Mouse (Mus musculus) brown adipose tissue, adult 24 weeks (tissue): ENCODE results near the gene Fam168a. TPM values are rescaled to one million over a fixed set of nuclear protein-coding genes. Genes with fewer than 3 reads are reported as not detected.
"Not testable (repeated sequence)": the region's sequence is repeated elsewhere in the genome, so short reads cannot be mapped to it uniquely, and the experiment has no call there.

ENCODE experiments used
- H3K27ac ChIP-seq: fragments of 200-500 bp; replicated peaks from 2 replicates; pipeline ENCODE4 v1.5.1; 2012; ENCODE audit warnings: low read depth, mild to moderate bottlenecking, low read length
- H3K4me1 ChIP-seq: fragments of 200-500 bp; 2 replicates; pipeline ENCODE4 v1.6.1; 2012; ENCODE audit warnings: low read length, mixed read lengths; ENCODE audit not compliant: control insufficient read depth, insufficient read depth, insufficient read length
- H3K4me3 ChIP-seq: fragments of 200-500 bp; 2 replicates; pipeline ENCODE4 v1.5.1; 2012; ENCODE audit warnings: low read depth, mild to moderate bottlenecking, low read length, moderate library complexity; ENCODE audit not compliant: insufficient read depth
- polyA plus RNA-seq: library from polyadenylated mRNA; stranded (reverse); fragments of >200 nt; gene quantifications from 2 replicates; pipeline ENCODE4 v1.2.4, GENCODE M21; 2012; ENCODE audit not compliant: missing spikeins, insufficient read depth, insufficient read length

Fam168a gene
- polyA plus RNA-seq, 1 experiment: 27.2 TPM

DNA sequence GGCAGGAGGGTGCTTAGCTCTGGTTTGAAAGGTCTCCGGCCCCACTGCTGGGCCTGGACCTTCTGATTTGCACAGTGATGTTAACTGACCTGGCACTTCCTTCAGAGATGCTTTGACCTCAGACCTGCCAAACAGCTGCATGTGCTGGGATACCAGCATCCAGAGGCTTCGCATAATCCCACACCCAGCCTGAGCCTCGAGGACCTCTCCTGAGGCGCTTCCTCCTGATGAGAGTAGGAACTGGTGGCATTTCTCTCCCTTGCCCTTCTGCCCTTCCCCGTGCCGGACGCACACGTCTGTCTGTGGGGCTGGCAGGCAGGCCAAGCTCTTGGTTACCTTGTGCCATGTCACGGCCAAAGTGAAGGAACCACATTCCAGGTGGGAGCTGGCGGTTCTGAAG is 130.2 kb downstream of the Fam168a start:
- Histone ChIP-seq H3K4me1 (peaks cover 12% of the 10 kb centered on the region), H3K27ac (no peak overlapping the region), H3K4me3 (no peak overlapping the region)

DNA sequence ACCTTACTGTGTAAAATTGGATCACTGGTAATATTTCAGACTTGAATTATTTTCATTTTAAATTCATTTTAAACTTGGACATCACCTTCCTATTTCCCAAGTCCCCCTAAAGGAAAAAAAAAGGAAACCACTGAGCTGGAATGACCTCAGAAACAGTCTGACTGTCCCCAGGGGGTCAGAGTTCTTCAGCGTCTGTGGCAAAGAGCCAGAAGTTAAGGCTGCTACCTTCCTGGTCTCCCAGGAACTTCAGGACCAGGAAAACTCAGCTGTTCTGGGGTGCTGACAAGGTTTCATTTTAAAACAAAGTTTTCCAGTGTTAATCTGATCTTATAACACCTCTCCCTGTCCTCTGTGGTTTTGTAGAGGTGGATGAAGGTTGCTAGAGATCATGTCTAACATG is 131.3 kb downstream of the Fam168a start:
- Histone ChIP-seq H3K27ac (no peak overlapping the region), H3K4me3 (no peak overlapping the region), H3K4me1 (peaks cover 12% of the 10 kb centered on the region)

DNA sequence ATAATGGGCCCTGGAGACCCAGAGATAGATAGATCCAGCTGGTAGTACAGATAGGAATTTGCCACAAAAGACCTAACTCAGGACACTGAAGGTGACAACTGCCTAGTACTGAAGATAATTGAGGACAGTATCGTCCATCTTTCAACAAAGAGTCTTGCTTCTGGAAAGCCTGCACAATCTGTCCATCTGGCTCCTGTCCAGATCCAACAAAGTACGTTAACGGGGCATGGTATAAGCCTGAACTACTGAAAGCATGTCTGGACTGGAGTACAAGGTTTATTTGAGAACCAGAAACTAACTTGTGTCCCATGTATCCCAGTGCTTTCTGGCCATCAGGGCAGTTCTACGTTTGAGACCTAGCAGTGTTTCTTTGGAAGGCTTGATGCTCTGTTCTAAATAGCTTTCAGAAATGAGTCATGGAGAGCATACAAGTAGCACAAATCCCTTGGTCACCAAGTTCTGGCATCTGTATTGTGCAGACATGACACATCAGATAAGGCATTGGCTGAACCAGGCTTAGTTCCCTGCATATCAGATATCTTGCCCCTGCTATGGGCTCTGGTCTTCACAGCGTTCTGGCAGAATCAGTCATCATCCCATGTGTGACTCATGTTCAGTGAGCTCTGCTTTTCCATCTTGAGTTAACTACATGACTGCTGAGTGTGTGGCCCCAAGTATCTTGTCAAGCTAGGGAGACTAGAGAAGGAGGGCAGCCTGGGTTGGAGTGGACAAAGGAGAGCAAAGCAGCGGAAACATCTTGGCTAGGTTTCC is 133.4 kb downstream of the Fam168a start:
- Histone ChIP-seq H3K4me3 (no peak overlapping the region), H3K4me1 (peaks cover 12% of the 10 kb centered on the region), H3K27ac (0 out of 2 replicates have a peak overlapping the region, but pooled peaks have one; percentile 54)

DNA sequence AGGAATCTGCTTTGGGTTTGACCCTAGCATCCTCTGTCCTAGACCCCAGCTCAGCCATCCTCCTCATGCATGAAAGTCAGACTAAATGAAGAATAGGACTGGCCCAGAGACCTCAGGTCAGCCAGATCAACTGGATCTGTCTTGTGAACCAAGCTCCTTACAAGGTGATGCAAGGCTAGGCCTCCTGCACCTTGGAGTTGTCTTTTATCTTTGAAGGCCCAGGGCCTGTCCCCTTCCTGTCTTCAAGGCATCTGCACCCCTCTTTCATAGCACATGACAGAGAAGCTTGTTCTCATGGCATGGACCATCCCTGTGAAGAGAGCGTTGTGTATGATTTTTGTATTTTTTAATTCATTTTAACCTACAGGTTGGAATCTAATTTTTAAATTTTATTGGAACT is 134.5 kb downstream of the Fam168a start:
- Histone ChIP-seq H3K4me1 (peaks cover 12% of the 10 kb centered on the region), H3K4me3 (no peak overlapping the region), H3K27ac (no peak overlapping the region)

DNA sequence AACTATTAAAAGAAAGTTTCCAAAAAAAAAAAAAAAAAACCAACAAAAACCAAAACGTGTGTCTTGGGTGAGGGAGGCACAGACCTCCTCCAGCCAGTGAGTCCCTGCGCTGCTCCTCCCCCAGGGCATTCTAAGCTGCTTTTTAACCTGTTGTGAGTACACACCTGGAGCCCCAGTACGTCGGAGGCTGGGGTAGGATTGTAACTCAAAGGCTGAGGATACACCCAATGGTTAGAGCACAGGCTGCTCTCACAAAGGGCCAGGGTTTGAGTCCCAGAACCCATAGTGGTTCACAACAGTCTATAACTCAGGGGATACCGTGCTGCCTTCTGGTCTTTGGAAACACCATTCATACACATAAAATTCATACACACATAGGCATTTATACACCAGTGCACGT is 135.2 kb downstream of the Fam168a start:
- no peak overlapping the region for H3K4me3 ChIP-seq
- peaks cover 12% of the 10 kb centered on the region for H3K4me1 ChIP-seq
- no peak overlapping the region for H3K27ac ChIP-seq

DNA sequence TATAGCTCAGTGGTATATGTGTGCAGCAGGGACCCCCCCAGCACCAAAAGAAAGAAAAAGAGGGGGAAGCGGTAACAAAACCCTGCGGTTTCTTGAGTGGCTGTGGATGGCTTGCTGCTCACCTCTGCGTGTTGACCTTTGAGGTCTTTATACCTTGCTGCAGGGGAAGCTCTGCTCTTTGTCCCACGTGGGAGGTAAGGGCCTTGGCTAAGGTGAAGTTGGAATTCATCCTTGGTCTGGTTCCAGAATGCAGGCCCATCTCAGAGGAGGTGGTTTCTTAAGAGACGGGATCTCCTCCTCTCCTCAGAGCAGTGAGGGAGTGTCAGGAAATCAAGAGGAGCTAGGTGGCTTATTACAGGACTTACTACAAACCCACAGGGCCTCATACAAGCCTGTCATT is 135.7 kb downstream of the Fam168a start:
- H3K4me1 ChIP-seq: peaks cover 11% of the 10 kb centered on the region
- no peak overlapping the region for H3K27ac ChIP-seq
- H3K4me3 ChIP-seq: no peak overlapping the region

DNA sequence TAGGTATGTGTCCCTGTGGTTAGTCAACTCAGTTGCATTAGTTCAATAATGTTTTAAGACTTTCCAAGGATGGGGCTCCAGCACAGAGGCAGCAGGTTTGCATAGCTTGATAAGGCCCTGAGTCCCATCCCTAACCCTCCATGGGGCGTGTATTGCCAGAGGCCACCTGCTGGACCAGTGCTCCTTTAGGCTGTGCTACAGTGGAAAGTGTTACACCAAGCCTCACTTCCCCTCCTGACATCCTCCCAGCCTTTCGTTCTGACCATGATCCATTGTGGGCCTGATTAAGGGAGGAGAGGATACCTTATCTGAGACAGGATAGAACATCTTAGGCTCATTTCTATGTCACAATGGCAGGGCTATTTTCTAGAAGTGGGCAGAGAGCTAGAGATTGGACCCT is 137.4 kb downstream of the Fam168a start:
- no peak overlapping the region for H3K27ac ChIP-seq
- peaks cover 5% of the 10 kb centered on the region; the same call in 1 of the 2 replicates for H3K4me1 ChIP-seq

DNA sequence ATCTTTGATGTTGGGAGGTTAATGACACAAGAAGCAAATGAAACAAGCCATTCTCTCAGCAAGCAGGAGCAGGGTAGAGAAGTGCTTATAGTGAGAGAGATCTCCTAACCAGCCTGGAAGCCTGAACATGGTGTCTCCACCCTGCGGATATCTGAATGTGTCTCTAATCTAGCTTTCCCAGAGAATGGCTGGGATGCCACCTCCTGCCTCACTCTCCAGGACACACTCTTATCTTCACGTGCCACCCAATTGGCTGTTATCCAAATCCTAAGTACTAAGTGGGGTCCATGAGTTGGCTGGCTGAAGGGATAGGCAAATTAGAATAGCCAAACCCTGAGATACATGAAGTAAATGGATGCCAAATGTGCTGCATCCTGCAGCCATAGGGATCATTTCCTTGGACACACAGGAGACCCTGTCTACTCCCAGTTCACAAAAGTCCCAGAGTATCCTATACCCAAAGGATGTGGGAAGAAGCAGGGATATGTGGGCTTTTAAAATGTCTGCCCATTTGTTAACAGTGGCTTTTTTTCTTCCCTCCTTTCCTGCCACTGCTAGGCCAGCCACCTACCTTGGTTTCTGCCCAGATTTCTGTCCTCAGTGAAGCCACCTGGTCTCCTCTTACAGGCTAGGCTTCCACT is 138.1 kb downstream of the Fam168a start:
- peaks cover 5% of the 10 kb centered on the region; the same call in 1 of the 2 replicates for H3K4me1 ChIP-seq
- no peak overlapping the region for H3K4me3 ChIP-seq
- peak overlapping the region; percentile 14; the same call in 1 of the 2 replicates for H3K27ac ChIP-seq

More for the DNA sequence above, 137.4 kb downstream of the Fam168a start:
- H3K4me3 ChIP-seq: no peak overlapping the region

DNA sequence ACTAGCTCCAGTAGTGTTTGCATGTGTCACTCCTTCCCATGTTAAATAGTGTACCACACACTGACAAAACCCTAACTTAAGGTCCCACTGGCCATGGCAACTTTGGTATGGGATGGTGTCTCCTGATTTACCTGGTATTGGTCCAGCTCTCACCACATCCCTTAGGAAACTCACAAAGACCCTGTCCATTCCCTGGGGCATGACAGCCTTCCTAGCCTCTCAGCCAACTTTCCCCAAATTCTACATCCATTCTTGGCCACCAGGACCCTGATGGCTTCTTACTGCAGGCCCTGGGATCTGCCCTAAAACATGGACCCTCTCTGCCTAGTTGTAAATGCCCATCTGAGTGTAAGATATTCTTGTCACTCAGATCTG is 138.6 kb downstream of the Fam168a start:
- H3K27ac ChIP-seq: peak overlapping the region; percentile 14; the same call in 1 of the 2 replicates

DNA sequence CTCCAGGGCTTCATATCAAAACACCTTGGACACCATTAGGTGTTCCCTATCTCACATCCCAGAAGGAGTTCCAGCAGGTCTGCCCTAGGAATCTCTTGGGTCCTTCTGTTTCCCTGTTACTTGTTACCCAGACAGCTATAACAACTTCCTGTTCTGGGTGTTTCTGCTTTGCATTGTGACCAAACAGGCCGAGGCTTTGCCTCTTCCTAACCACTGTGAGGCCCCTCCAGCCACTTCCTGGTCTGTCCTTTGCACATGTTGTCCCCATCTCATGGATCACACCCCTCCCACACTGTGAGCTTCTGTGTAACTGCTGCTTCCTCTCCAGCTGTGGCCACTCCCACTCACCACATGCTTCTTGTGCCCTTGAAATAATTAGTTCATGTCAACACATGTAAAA is 139.0 kb downstream of the Fam168a start:
- Histone ChIP-seq H3K4me3 (no peak overlapping the region), H3K4me1 (peaks cover 5% of the 10 kb centered on the region; the same call in 1 of the 2 replicates), H3K27ac (peak overlapping the region; percentile 14; the same call in 1 of the 2 replicates)

More for the DNA sequence above, 138.6 kb downstream of the Fam168a start:
- H3K4me3 ChIP-seq: no peak overlapping the region
- H3K4me1 ChIP-seq: peaks cover 5% of the 10 kb centered on the region; the same call in 1 of the 2 replicates

DNA sequence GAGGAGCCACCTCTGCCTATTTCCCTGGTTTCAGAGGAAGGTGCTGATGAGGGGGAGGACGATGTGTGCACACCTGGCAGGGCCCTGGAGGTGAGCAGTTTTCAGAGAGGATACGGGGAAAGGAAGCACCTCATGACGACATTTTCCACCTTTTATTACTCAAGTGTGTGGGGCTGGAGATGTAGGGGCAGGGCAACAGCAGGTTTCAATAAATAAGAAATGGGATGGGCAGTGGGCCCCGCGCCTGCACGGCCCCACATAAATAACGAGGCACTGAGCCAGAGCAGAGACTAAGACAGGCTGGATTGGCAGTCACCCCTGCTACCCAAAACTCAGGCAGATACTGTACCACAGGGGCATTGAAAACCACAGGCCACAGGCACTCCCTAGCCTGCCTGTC is 139.6 kb downstream of the Fam168a start:
- not testable (repeated sequence) for H3K27ac ChIP-seq, H3K4me1 ChIP-seq, H3K4me3 ChIP-seq

DNA sequence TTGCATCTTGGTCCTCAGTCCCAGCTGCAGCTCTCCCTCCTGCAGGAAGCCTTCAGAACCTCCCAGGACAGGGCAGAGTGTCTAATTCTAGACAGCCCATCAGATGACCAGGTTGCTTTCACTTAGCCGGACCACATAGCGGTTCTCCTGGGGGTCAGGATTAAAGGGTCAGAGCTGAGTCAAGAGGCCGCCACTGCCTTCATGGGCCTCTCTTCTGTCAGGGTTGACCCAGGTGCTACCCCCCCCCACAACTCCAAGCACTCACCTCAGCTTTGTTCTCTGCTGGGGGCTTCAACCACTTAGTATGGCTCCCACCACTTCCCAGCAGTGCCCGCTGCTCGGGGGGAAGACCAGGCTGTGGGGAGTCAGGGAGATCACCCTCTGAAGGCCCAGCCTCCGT is 140.7 kb downstream of the Fam168a start:
- H3K27ac ChIP-seq: no peak overlapping the region
- H3K4me1 ChIP-seq: no peaks in the 10 kb centered on the region
- H3K4me3 ChIP-seq: no peak overlapping the region

DNA sequence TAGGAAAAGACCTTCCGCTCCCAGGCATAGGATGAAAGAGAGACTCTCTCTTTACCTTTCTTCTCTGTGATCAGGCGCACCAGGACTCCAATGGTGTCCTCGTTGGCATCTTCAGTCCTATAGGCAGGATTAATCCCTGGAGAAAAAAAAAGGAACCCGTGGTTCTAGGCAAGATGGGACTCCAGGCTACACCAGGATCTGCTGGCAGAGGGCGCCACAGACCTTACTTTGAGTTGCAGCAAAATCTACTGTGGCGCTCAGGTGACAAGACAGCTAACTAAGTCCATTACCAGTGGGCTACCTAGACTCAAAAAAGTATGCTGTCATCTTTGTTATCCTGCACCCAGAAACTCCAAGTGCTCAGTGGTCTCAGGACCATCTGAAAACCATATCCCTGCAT is 142.3 kb downstream of the Fam168a start:
- no peak overlapping the region for H3K27ac ChIP-seq
- no peak overlapping the region for H3K4me3 ChIP-seq
- H3K4me1 ChIP-seq: no peaks in the 10 kb centered on the region

DNA sequence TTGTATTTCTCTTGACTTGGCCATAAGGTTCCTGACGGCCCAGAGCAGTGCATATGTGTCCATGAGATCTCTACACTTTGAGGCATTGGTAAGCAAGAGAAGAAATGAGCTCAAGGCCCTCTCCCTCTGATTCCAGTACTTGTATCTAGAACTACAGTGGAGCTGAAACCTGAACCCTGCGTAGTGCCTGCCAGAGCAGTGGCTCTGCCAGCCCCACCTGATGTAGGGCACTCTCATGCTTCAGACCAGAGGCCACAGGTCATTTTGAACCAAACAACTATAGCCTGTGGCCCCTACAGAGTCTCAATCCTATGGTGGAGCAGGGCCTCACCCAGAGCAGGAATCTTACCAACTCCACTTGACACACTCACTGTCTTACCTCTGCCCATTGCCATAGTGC is 143.1 kb downstream of the Fam168a start:
- no peak overlapping the region for H3K27ac ChIP-seq
- H3K4me3 ChIP-seq: no peak overlapping the region
- peaks cover 5% of the 10 kb centered on the region; the same call in 1 of the 2 replicates for H3K4me1 ChIP-seq

DNA sequence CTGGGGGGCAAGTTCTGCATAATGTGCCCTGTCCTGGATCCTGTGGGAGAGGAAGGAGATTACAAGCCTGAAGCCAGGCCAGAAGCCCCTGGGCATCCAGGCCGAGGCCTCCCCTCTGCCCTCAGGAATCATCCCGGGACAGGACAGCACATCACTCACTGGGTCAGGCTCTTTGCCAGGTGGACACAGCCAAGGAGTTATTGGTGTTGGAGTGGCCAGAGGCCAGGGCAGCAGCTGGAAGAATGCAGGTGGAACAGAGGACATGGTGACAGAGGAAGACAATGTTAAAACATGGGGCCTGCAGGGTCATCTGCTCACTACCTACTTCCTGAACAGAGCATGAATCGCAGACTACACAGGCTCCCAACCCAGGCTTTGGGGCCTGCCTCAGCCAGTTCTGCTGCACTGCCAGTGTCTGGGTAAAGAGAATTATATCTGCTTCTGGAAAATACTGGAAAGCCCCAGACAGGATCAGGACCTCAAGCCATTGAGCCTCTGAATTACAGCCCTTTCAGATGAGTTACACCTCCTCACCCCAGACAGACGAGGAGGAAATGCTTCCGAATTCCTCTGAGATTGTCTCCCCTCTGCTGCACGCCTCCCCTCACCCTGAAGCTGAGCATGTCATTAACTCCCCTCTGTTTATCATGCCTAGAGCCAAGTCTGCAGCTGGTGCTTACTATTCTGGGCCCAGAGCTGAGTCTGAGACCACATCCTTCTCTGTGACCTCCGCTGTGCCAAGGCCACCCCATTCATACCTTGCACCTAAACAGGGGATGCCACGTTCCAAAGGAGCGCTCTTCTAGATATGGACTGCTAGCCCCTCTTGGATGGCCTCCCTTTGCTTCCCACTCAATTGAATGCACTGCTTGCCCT is 145.3 kb downstream of the Fam168a start:
- Histone ChIP-seq H3K4me1 (peaks cover 5% of the 10 kb centered on the region; the same call in 1 of the 2 replicates), H3K4me3 (no peak overlapping the region), H3K27ac (no peak overlapping the region)
